Mouse (Mus musculus) MEL (cell line): ENCODE measurements around the gene Lrrc71. TPM values are rescaled to one million over a fixed set of nuclear protein-coding genes. Genes with fewer than 3 reads are reported as not detected.

Experiments
- DNase-seq: peaks from one replicate; pipeline ENCODE4 v3.0.0; 2011; ENCODE audit warnings: low read depth, low spot score
- H3K27ac ChIP-seq: 2 replicates; pipeline ENCODE4 v1.5.1; 2012; ENCODE audit warnings: low read depth, mild to moderate bottlenecking, control low read depth, low read length, moderate library complexity; ENCODE audit not compliant: control insufficient read depth
- H3K27me3 ChIP-seq, 2 experiments: fragments of 150-350 bp in 1 of 2; sonication (generic) in 1 of 2; 2 replicates each; pipeline ENCODE4 v1.6.1; 2012; ENCODE audit warnings: low read length in 2 of 2, mild to moderate bottlenecking in 2 of 2, improper control_type of control experiment in 1 of 2, moderate library complexity in 1 of 2; ENCODE audit not compliant: insufficient read depth in 2 of 2, control insufficient read depth in 1 of 2
- H3K36me3 ChIP-seq, 2 experiments: 2 replicates each; pipeline ENCODE4 v1.6.1; 2012 to 2014; ENCODE audit warnings: low read length in 2 of 2, improper control_type of control experiment in 1 of 2, inconsistent platforms in 1 of 2, mild to moderate bottlenecking in 1 of 2; ENCODE audit not compliant: insufficient read depth in 2 of 2, control insufficient read depth in 1 of 2
- H3K4me1 ChIP-seq, 2 experiments: fragments of 150-350 bp in 1 of 2; sonication (generic) in 1 of 2; 2 replicates each; pipeline ENCODE4 v1.6.1; 2012; ENCODE audit warnings: low read length in 2 of 2, improper control_type of control experiment in 1 of 2, mild to moderate bottlenecking in 1 of 2; ENCODE audit not compliant: insufficient read depth in 2 of 2, control insufficient read depth in 1 of 2
- H3K4me3 ChIP-seq, 2 experiments: fragments of 150-350 bp in 1 of 2; sonication (generic) in 1 of 2; 2 replicates each; pipeline ENCODE4 v1.5.1; 2012; ENCODE audit warnings: low read depth in 2 of 2, low read length in 2 of 2, mild to moderate bottlenecking in 2 of 2, moderate library complexity in 2 of 2, control low read depth in 1 of 2, improper control_type of control experiment in 1 of 2; ENCODE audit not compliant: control insufficient read depth in 1 of 2, insufficient read depth in 1 of 2
- H3K79me2 ChIP-seq: 2 replicates; pipeline ENCODE4 v1.6.1; 2012; ENCODE audit warnings: mild to moderate bottlenecking, low read length, moderate library complexity; ENCODE audit not compliant: control insufficient read depth, poor library complexity, insufficient read depth
- H3K9ac ChIP-seq: 2 replicates; pipeline ENCODE4 v1.6.1; 2012; ENCODE audit warnings: low read depth, mild to moderate bottlenecking, control low read depth, low read length, moderate library complexity; ENCODE audit not compliant: control insufficient read depth, poor library complexity, severe bottlenecking
- H3K9me3 ChIP-seq: fragments of 150-350 bp; sonication (generic); replicated peaks from 2 replicates; pipeline ENCODE4 v1.6.1; 2012; ENCODE audit warnings: mild to moderate bottlenecking, low read length, improper control_type of control experiment, moderate library complexity; ENCODE audit not compliant: insufficient read depth
- BHLHE40 ChIP-seq: IDR thresholded peaks from 2 replicates; pipeline ENCODE4 v1.6.1; 2012; ENCODE audit warnings: low read depth, mild to moderate bottlenecking, inconsistent platforms, low read length, improper control_type of control experiment, borderline replicate concordance
- CHD2 ChIP-seq: IDR thresholded peaks from 2 replicates; pipeline ENCODE4 v1.6.1; 2011; ENCODE audit warnings: low read length, improper control_type of control experiment
- CTCF ChIP-seq, 3 experiments: IDR thresholded peaks in 2 of 3; conservative IDR thresholded peaks in 1 of 3; 2 replicates each; pipeline ENCODE4 v1.5.1; 2011 to 2012; ENCODE audit warnings: low read length in 3 of 3, low read depth in 2 of 3, mild to moderate bottlenecking in 2 of 3, improper control_type of control experiment in 1 of 3, inconsistent platforms in 1 of 3, mixed read lengths in 1 of 3, moderate library complexity in 1 of 3; ENCODE audit not compliant: control insufficient read depth in 1 of 3, insufficient read depth in 1 of 3, poor library complexity in 1 of 3, severe bottlenecking in 1 of 3
- E2F4 ChIP-seq: IDR thresholded peaks from 2 replicates; pipeline ENCODE4 v1.6.1; 2011; ENCODE audit warnings: low read depth, low read length, improper control_type of control experiment, borderline replicate concordance
- ELF1 ChIP-seq: IDR thresholded peaks from 2 replicates; pipeline ENCODE4 v1.6.1; 2014; ENCODE audit warnings: low read depth, mild to moderate bottlenecking, inconsistent platforms, low read length, improper control_type of control experiment, moderate library complexity
- EP300 ChIP-seq, 2 experiments: IDR thresholded peaks; 2 replicates each; pipeline ENCODE4 v1.6.1; 2011; ENCODE audit warnings: improper control_type of control experiment in 2 of 2, low read length in 2 of 2, low read depth in 1 of 2, mild to moderate bottlenecking in 1 of 2
- ETS1 ChIP-seq: IDR thresholded peaks from 2 replicates; pipeline ENCODE4 v1.6.1; 2012; ENCODE audit warnings: low read depth, mild to moderate bottlenecking, inconsistent platforms, low read length, improper control_type of control experiment, moderate library complexity
- GATA1 ChIP-seq: IDR thresholded peaks from 2 replicates; pipeline ENCODE4 v1.6.1; 2011; ENCODE audit warnings: low read depth, low read length, improper control_type of control experiment
- JUND ChIP-seq: IDR thresholded peaks from 2 replicates; pipeline ENCODE4 v1.6.1; 2011; ENCODE audit warnings: low read depth, mild to moderate bottlenecking, improper control_type of control experiment, low read length
- KAT2A ChIP-seq: conservative IDR thresholded peaks from 2 replicates; pipeline ENCODE4 v1.6.1; 2012; ENCODE audit warnings: low read depth, low read length, improper control_type of control experiment, inconsistent platforms
- MAFK ChIP-seq: IDR thresholded peaks from 2 replicates; pipeline ENCODE4 v1.6.1; 2011; ENCODE audit warnings: low read depth, mild to moderate bottlenecking, low read length, improper control_type of control experiment, borderline replicate concordance
- MAX ChIP-seq: IDR thresholded peaks from 2 replicates; pipeline ENCODE4 v1.6.1; 2011; ENCODE audit warnings: low read length, improper control_type of control experiment
- MAZ ChIP-seq: IDR thresholded peaks from 2 replicates; pipeline ENCODE4 v1.6.1; 2012; ENCODE audit warnings: low read depth, mild to moderate bottlenecking, inconsistent platforms, low read length, improper control_type of control experiment
- MEF2A ChIP-seq: IDR thresholded peaks from 2 replicates; pipeline ENCODE4 v1.6.1; 2014; ENCODE audit warnings: low read depth, mild to moderate bottlenecking, inconsistent platforms, low read length, improper control_type of control experiment; ENCODE audit not compliant: poor library complexity, insufficient replicate concordance, severe bottlenecking; ENCODE audit errors: extremely low read depth
- MXI1 ChIP-seq: IDR thresholded peaks from 2 replicates; pipeline ENCODE4 v1.6.1; 2011; ENCODE audit warnings: mild to moderate bottlenecking, low read depth, low read length, improper control_type of control experiment
- MYB ChIP-seq: IDR thresholded peaks from 2 replicates; pipeline ENCODE4 v1.6.1; 2011; ENCODE audit warnings: mild to moderate bottlenecking, low read depth, low read length, improper control_type of control experiment
- MYC ChIP-seq: IDR thresholded peaks from 2 replicates; pipeline ENCODE4 v1.6.1; 2011; ENCODE audit warnings: low read depth, mild to moderate bottlenecking, low read length, improper control_type of control experiment, moderate library complexity
- NELFE ChIP-seq: IDR thresholded peaks from 2 replicates; pipeline ENCODE4 v1.6.1; 2011; ENCODE audit warnings: low read depth, low read length, improper control_type of control experiment
- NRF1 ChIP-seq: IDR thresholded peaks from 2 replicates; pipeline ENCODE4 v1.6.1; 2014; ENCODE audit warnings: low read depth, mild to moderate bottlenecking, inconsistent platforms, low read length, improper control_type of control experiment, moderate library complexity; ENCODE audit not compliant: poor library complexity, insufficient read depth, severe bottlenecking
- POLR2A ChIP-seq, 2 experiments: IDR thresholded peaks; 2 replicates each; pipeline ENCODE4 v1.6.1; 2011 to 2012; ENCODE audit warnings: low read length in 2 of 2, mild to moderate bottlenecking in 2 of 2, control low read depth in 1 of 2, improper control_type of control experiment in 1 of 2, low read depth in 1 of 2, moderate library complexity in 1 of 2; ENCODE audit not compliant: control insufficient read depth in 1 of 2, insufficient read depth in 1 of 2, poor library complexity in 1 of 2
- POLR2AphosphoS2 ChIP-seq: IDR thresholded peaks from 2 replicates; pipeline ENCODE4 v1.6.1; 2011; ENCODE audit warnings: low read length, improper control_type of control experiment
- POLR2AphosphoS5 ChIP-seq: IDR thresholded peaks from 2 replicates; pipeline ENCODE4 v1.6.1; 2012; ENCODE audit warnings: low read depth, borderline replicate concordance, mild to moderate bottlenecking, inconsistent platforms, low read length, moderate library complexity, mixed read lengths
- RAD21 ChIP-seq: IDR thresholded peaks from 2 replicates; pipeline ENCODE4 v1.6.1; 2011; ENCODE audit warnings: mild to moderate bottlenecking, low read depth, low read length, improper control_type of control experiment
- SIN3A ChIP-seq: IDR thresholded peaks from 2 replicates; pipeline ENCODE4 v1.6.1; 2012; ENCODE audit warnings: low read length, improper control_type of control experiment, inconsistent platforms
- TAL1 ChIP-seq: IDR thresholded peaks from 2 replicates; pipeline ENCODE4 v1.6.1; 2012; ENCODE audit warnings: mild to moderate bottlenecking, inconsistent platforms, low read length, moderate library complexity, mixed read lengths
- TBP ChIP-seq: IDR thresholded peaks from 2 replicates; pipeline ENCODE4 v1.8.0; 2011; ENCODE audit warnings: low read depth, low read length, improper control_type of control experiment
- TCF12 ChIP-seq: IDR thresholded peaks from 2 replicates; pipeline ENCODE4 v1.6.1; 2014; ENCODE audit warnings: low read depth, mild to moderate bottlenecking, inconsistent platforms, low read length, improper control_type of control experiment, moderate library complexity
- USF1 ChIP-seq: IDR thresholded peaks from 2 replicates; pipeline ENCODE4 v1.6.1; 2014; ENCODE audit warnings: low read depth, mild to moderate bottlenecking, inconsistent platforms, low read length, improper control_type of control experiment, moderate library complexity
- USF2 ChIP-seq, 2 experiments: IDR thresholded peaks; 2 replicates each; pipeline ENCODE4 v1.6.1; 2011 to 2012; ENCODE audit warnings: improper control_type of control experiment in 2 of 2, low read length in 2 of 2, borderline replicate concordance in 1 of 2, inconsistent platforms in 1 of 2, low read depth in 1 of 2, mild to moderate bottlenecking in 1 of 2; ENCODE audit not compliant: insufficient read depth in 1 of 2
- ZKSCAN1 ChIP-seq: IDR thresholded peaks from 2 replicates; pipeline ENCODE4 v1.6.1; 2012; ENCODE audit warnings: low read depth, mild to moderate bottlenecking, inconsistent platforms, low read length, improper control_type of control experiment, moderate library complexity
- ZMIZ1 ChIP-seq: IDR thresholded peaks from 2 replicates; pipeline ENCODE4 v1.6.1; 2012; ENCODE audit warnings: low read depth, mild to moderate bottlenecking, inconsistent platforms, low read length, improper control_type of control experiment, moderate library complexity
- ZNF384 ChIP-seq: IDR thresholded peaks from 2 replicates; pipeline ENCODE4 v1.6.1; 2012; ENCODE audit warnings: low read depth, mild to moderate bottlenecking, inconsistent platforms, low read length, improper control_type of control experiment
- polyA plus RNA-seq, 2 experiments: library from polyadenylated mRNA; stranded (reverse) in 1 of 2; unstranded in 1 of 2; fragments of >175 nt in 1 of 2; fragments of >200 nt in 1 of 2; gene quantifications; 2 replicates each; pipeline versions ENCODE4 v1.2.1 to v1.2.4; 2012; ENCODE audit warnings: low replicate concordance in 2 of 2, low read depth in 1 of 2; ENCODE audit not compliant: insufficient read length in 2 of 2, insufficient read depth in 1 of 2, missing spikeins in 1 of 2
- total RNA-seq: library from RNA; depleted of rRNA; stranded (reverse); fragments of 300-350 nt; gene quantifications from 2 replicates; pipeline ENCODE4 v1.2.3, GENCODE M21; 2012

Gene Lrrc71
- total and polyA plus RNA-seq, 3 experiments, result 0.04 TPM; not detected in 2

- 0 out of 4 replicates have a peak, but pooled peaks cover 0 to 3% of the 10 kb centered on the region in 2 experiments for H3K4me1 ChIP-seq
- H3K9ac ChIP-seq, result no peak overlapping the region
- H3K4me3 ChIP-seq, result no peak overlapping the region
- no peak for DNase-seq
- H3K36me3 ChIP-seq, result no peaks in the 10 kb centered on the region
- TF ChIP-seq MAZ (no peak), ZKSCAN1 (no peak), TBP (no peak)
- no peaks in the 10 kb centered on the region for H3K79me2 ChIP-seq
- H3K9me3 ChIP-seq, result no peaks in the 10 kb centered on the region
- peaks cover 3 to 5% of the 10 kb centered on the region in 2 experiments; a peak in 2 of 4 replicates for H3K27me3 ChIP-seq
- no peak overlapping the region for H3K27ac ChIP-seq
These were observed 21.1 kb upstream of the Lrrc71 start for GRCm38 (mm10) chr3:87769506-87769905.

- Histone ChIP-seq H3K36me3 (no peaks in the 10 kb centered on the region), H3K4me3 (peak overlapping the region; percentile 33 to 61; a peak in 3 of 4 replicates), H3K4me1 (peaks cover 0 to 5% of the 10 kb centered on the region in 2 experiments; a peak in 1 of 4 replicates), H3K79me2 (no peaks in the 10 kb centered on the region), H3K9me3 (no peaks in the 10 kb centered on the region), H3K27ac (no peak overlapping the region), H3K27me3 (peaks cover 0 to 5% of the 10 kb centered on the region in 2 experiments; a peak in 2 of 4 replicates), H3K9ac (peak overlapping the region; percentile 53)
- DNase-seq, result peak; percentile 76
- TF ChIP-seq POLR2AphosphoS5, result no peak
- TF ChIP-seq MXI1, result no peak
- peak; percentile 79 to 98 (median 89) for TF ChIP-seq CTCF (IDR thresholded peaks at IDR 0.05 in 2 of 3, conservative IDR thresholded peaks at IDR 0.05 in 1 of 3; ENCODE audit: control insufficient read depth in 1 of 3, insufficient read depth in 1 of 3, low read depth in 2 of 3, low read length in 3 of 3, poor library complexity in 1 of 3, severe bottlenecking in 1 of 3)
- no peak for TF ChIP-seq MEF2A
- TF ChIP-seq MYC, result no peak
- no peak for TF ChIP-seq ZKSCAN1
- no peak for TF ChIP-seq TAL1
- no peak for TF ChIP-seq USF2 (IDR thresholded peaks at IDR 0.05; ENCODE audit: borderline replicate concordance in 1 of 2, insufficient read depth in 1 of 2, low read depth in 1 of 2, low read length in 2 of 2)
- TF ChIP-seq MYB, result no peak
- TF ChIP-seq NRF1, result no peak
- TF ChIP-seq USF1, result no peak
- no peak for TF ChIP-seq POLR2AphosphoS2
- no peak for TF ChIP-seq MAX
- TF ChIP-seq TBP, result no peak
- TF ChIP-seq POLR2A (IDR thresholded peaks at IDR 0.05; ENCODE audit: control insufficient read depth in 1 of 2, insufficient read depth in 1 of 2, low read depth in 1 of 2, low read length in 2 of 2, poor library complexity in 1 of 2), result no peak
- no peak for TF ChIP-seq ELF1
- TF ChIP-seq TCF12, result no peak
- TF ChIP-seq MAFK, result no peak
- TF ChIP-seq BHLHE40, result no peak
- TF ChIP-seq GATA1, result no peak
- TF ChIP-seq KAT2A, result no peak
- TF ChIP-seq JUND, result no peak
- TF ChIP-seq E2F4, result no peak
- no peak for TF ChIP-seq ZMIZ1
- no peak for TF ChIP-seq ZNF384
- TF ChIP-seq EP300 (IDR thresholded peaks at IDR 0.05; ENCODE audit: low read depth in 1 of 2, low read length in 2 of 2), result no peak
- no peak for TF ChIP-seq NELFE
- TF ChIP-seq RAD21, result peak; percentile 45
- TF ChIP-seq CHD2, result no peak
- no peak for TF ChIP-seq SIN3A
- TF ChIP-seq MAZ, result 0 out of 2 replicates have a peak, but pooled peaks have one; percentile 34
- TF ChIP-seq ETS1, result no peak
These were observed 20.4 kb upstream of the Lrrc71 start for GRCm38 (mm10) chr3:87768844-87769243.
